Mouse (Mus musculus): ENCODE measurements around the gene Zfp384. TPM values are rescaled to one million over a fixed set of nuclear protein-coding genes. Genes with fewer than 3 reads are reported as not detected.

Gene Zfp384
- polyA plus RNA-seq, 2 experiments = 12.4 to 103 TPM

- no peaks in the 10 kb centered on the region for H3K27me3 ChIP-seq (ENCODE audit: control insufficient read depth, insufficient read depth, low read length)
- 74% methylated on average over 8 of the region's 8 CpGs for WGBS
Observed at GRCm38 (mm10) chr6:125073825-125074224, 64.9 kb downstream of the Zfp384 start.

GRCm38 (mm10) chr6:125081394-125081793, 72.4 kb downstream of the Zfp384 start:
- no peaks in the 10 kb centered on the region for H3K27me3 ChIP-seq (ENCODE audit: control insufficient read depth, insufficient read depth, low read length)
- no peaks in the 10 kb centered on the region for H3K9me3 ChIP-seq (ENCODE audit: control insufficient read depth, low read length)
- WGBS = 23% methylated on average over 25 of the region's 25 CpGs
- ATAC-seq (ENCODE audit: low FRiP score, low read depth) (no peak; the same call in 1 of the 2 replicates), DNase-seq (ENCODE audit: low spot score) (no peak)
- H3K4me2 ChIP-seq (replicated peaks; ENCODE audit: low read depth, low read length, severe bottlenecking) = peak overlapping the region; percentile 83
- no peaks in the 10 kb centered on the region for H3K36me3 ChIP-seq (ENCODE audit: control insufficient read depth, insufficient read depth, low read length)
- no peak for TF ChIP-seq POLR2A (IDR thresholded peaks at IDR 0.05; ENCODE audit: borderline replicate concordance, extremely low read depth, insufficient read depth, insufficient read length)
- H3K27ac ChIP-seq (replicated peaks; ENCODE audit: low read depth, low read length) = peak overlapping the region; percentile 84
- H3K9ac ChIP-seq (ENCODE audit: low read depth, low read length, severe bottlenecking) = peak overlapping the region; percentile 64
- H3K4me1 ChIP-seq (ENCODE audit: control insufficient read depth, insufficient read depth, low read length) = 0 out of 2 replicates have a peak, but pooled peaks cover 2% of the 10 kb centered on the region
- H3K4me3 ChIP-seq (replicated peaks; ENCODE audit: low read length) = peak overlapping the region; percentile 46

More at GRCm38 (mm10) chr6:125073825-125074224, 64.9 kb downstream of the Zfp384 start:
- peaks cover 15% of the 10 kb centered on the region for H3K4me1 ChIP-seq (ENCODE audit: control insufficient read depth, insufficient read depth, low read length)
- no peaks in the 10 kb centered on the region for H3K36me3 ChIP-seq (ENCODE audit: control insufficient read depth, insufficient read depth, low read length)
- H3K4me2 ChIP-seq (replicated peaks; ENCODE audit: low read depth, low read length, severe bottlenecking) = no peak overlapping the region
- H3K9ac ChIP-seq (ENCODE audit: low read depth, low read length, severe bottlenecking) = no peak overlapping the region
- no peak for DNase-seq (ENCODE audit: low spot score)
- no peak for TF ChIP-seq POLR2A (IDR thresholded peaks at IDR 0.05; ENCODE audit: borderline replicate concordance, extremely low read depth, insufficient read depth, insufficient read length)
- no peaks in the 10 kb centered on the region for H3K9me3 ChIP-seq (ENCODE audit: control insufficient read depth, low read length)
- no peak for ATAC-seq (ENCODE audit: low FRiP score, low read depth)
- H3K27ac ChIP-seq (replicated peaks; ENCODE audit: low read depth, low read length) = no peak overlapping the region
- H3K4me3 ChIP-seq (replicated peaks; ENCODE audit: low read length) = no peak overlapping the region

- Histone ChIP-seq H3K9me3 (ENCODE audit: control insufficient read depth, low read length) (no peaks in the 10 kb centered on the region), H3K9ac (ENCODE audit: low read depth, low read length, severe bottlenecking) (peak overlapping the region; percentile 64), H3K4me2 (replicated peaks; ENCODE audit: low read depth, low read length, severe bottlenecking) (peak overlapping the region; percentile 83), H3K4me3 (replicated peaks; ENCODE audit: low read length) (peak overlapping the region; percentile 46), H3K27ac (replicated peaks; ENCODE audit: low read depth, low read length) (peak overlapping the region; percentile 84), H3K36me3 (ENCODE audit: control insufficient read depth, insufficient read depth, low read length) (no peaks in the 10 kb centered on the region), H3K27me3 (ENCODE audit: control insufficient read depth, insufficient read depth, low read length) (no peaks in the 10 kb centered on the region), H3K4me1 (ENCODE audit: control insufficient read depth, insufficient read depth, low read length) (0 out of 2 replicates have a peak, but pooled peaks cover 2% of the 10 kb centered on the region)
- ATAC-seq (ENCODE audit: low FRiP score, low read depth) (peak; percentile 88), DNase-seq (ENCODE audit: low spot score) (peak; percentile 96)
- 21% methylated on average over 43 of the region's 45 CpGs for WGBS
- TF ChIP-seq POLR2A (IDR thresholded peaks at IDR 0.05; ENCODE audit: borderline replicate concordance, extremely low read depth, insufficient read depth, insufficient read length) = peak; percentile 87; the same call in 1 of the 2 replicates
Observed at GRCm38 (mm10) chr6:125081797-125082560, 73.0 kb downstream of the Zfp384 start.

GRCm38 (mm10) chr6:125082801-125083386, 73.9 kb downstream of the Zfp384 start:
- Histone ChIP-seq H3K27me3 (ENCODE audit: control insufficient read depth, insufficient read depth, low read length) (no peaks in the 10 kb centered on the region), H3K9ac (ENCODE audit: low read depth, low read length, severe bottlenecking) (no peak overlapping the region), H3K36me3 (ENCODE audit: control insufficient read depth, insufficient read depth, low read length) (no peaks in the 10 kb centered on the region), H3K4me3 (replicated peaks; ENCODE audit: low read length) (no peak overlapping the region), H3K27ac (replicated peaks; ENCODE audit: low read depth, low read length) (no peak overlapping the region), H3K9me3 (ENCODE audit: control insufficient read depth, low read length) (no peaks in the 10 kb centered on the region), H3K4me2 (replicated peaks; ENCODE audit: low read depth, low read length, severe bottlenecking) (no peak overlapping the region), H3K4me1 (ENCODE audit: control insufficient read depth, insufficient read depth, low read length) (0 out of 2 replicates have a peak, but pooled peaks cover 2% of the 10 kb centered on the region)
- TF ChIP-seq POLR2A (IDR thresholded peaks at IDR 0.05; ENCODE audit: borderline replicate concordance, extremely low read depth, insufficient read depth, insufficient read length) = no peak
- 89% methylated on average over 7 of the region's 7 CpGs for WGBS
- no peak for DNase-seq (ENCODE audit: low spot score)
- ATAC-seq (ENCODE audit: low FRiP score, low read depth) = no peak

GRCm38 (mm10) chr6:125084424-125084823, 75.5 kb downstream of the Zfp384 start:
- Histone ChIP-seq H3K9me3 (ENCODE audit: control insufficient read depth, low read length) (no peaks in the 10 kb centered on the region), H3K4me2 (replicated peaks; ENCODE audit: low read depth, low read length, severe bottlenecking) (no peak overlapping the region), H3K4me3 (replicated peaks; ENCODE audit: low read length) (no peak overlapping the region), H3K36me3 (ENCODE audit: control insufficient read depth, insufficient read depth, low read length) (no peaks in the 10 kb centered on the region), H3K27ac (replicated peaks; ENCODE audit: low read depth, low read length) (no peak overlapping the region), H3K9ac (ENCODE audit: low read depth, low read length, severe bottlenecking) (no peak overlapping the region), H3K27me3 (ENCODE audit: control insufficient read depth, insufficient read depth, low read length) (no peaks in the 10 kb centered on the region), H3K4me1 (ENCODE audit: control insufficient read depth, insufficient read depth, low read length) (peaks cover 14% of the 10 kb centered on the region)
- WGBS = 1% methylated on average over 4 of the region's 4 CpGs
- peak; percentile 27; the same call in 1 of the 2 replicates for ATAC-seq (ENCODE audit: low FRiP score, low read depth)
- TF ChIP-seq POLR2A (IDR thresholded peaks at IDR 0.05; ENCODE audit: borderline replicate concordance, extremely low read depth, insufficient read depth, insufficient read length) = no peak
- DNase-seq (ENCODE audit: low spot score) = peak; percentile 85

Other genes with a start within 250 kb of the Zfp384 start
- 21.7 and 25.3 TPM in 2 replicates for gene Eno2, start 239.5 kb upstream of the Zfp384 start, polyA plus RNA-seq (2012; rRNA removed)
- 6.0 and 10.2 TPM in 2 replicates for gene Eno2, start 239.5 kb upstream of the Zfp384 start, polyA plus RNA-seq (2014; fragmentation: Nextera tagmentation; extraction: Ambion mirVana)
- 1.1 TPM in 2 replicates for gene Lrrc23, start 229.4 kb upstream of the Zfp384 start, polyA plus RNA-seq (2012; rRNA removed)
- 0.88 and 1.2 TPM in 2 replicates for gene Lrrc23, start 229.4 kb upstream of the Zfp384 start, polyA plus RNA-seq (2014; fragmentation: Nextera tagmentation; extraction: Ambion mirVana)
- 9.8 and 11.1 TPM in 2 replicates for gene Spsb2, start 200.5 kb upstream of the Zfp384 start, polyA plus RNA-seq (2012; rRNA removed)
- gene Spsb2, start 200.5 kb upstream of the Zfp384 start, polyA plus RNA-seq (2014; fragmentation: Nextera tagmentation; extraction: Ambion mirVana) = 8.9 and 10.8 TPM in 2 replicates
- gene Tpi1, start 194.8 kb upstream of the Zfp384 start, polyA plus RNA-seq (2012; rRNA removed) = 636 and 744 TPM in 2 replicates
- gene Tpi1, start 194.8 kb upstream of the Zfp384 start, polyA plus RNA-seq (2014; fragmentation: Nextera tagmentation; extraction: Ambion mirVana) = 808 and 825 TPM in 2 replicates
- 105 and 119 TPM in 2 replicates for gene Usp5, start 179.7 kb upstream of the Zfp384 start, polyA plus RNA-seq (2012; rRNA removed)
- 115 and 120 TPM in 2 replicates for gene Usp5, start 179.7 kb upstream of the Zfp384 start, polyA plus RNA-seq (2014; fragmentation: Nextera tagmentation; extraction: Ambion mirVana)
- 141 and 164 TPM in 2 replicates for gene Cdca3, start 179.6 kb upstream of the Zfp384 start, polyA plus RNA-seq (2012; rRNA removed)
- 128 and 146 TPM in 2 replicates for gene Cdca3, start 179.6 kb upstream of the Zfp384 start, polyA plus RNA-seq (2014; fragmentation: Nextera tagmentation; extraction: Ambion mirVana)
- 1.9 and 2.3 TPM in 2 replicates for gene Gnb3, start 168.9 kb upstream of the Zfp384 start, polyA plus RNA-seq (2012; rRNA removed)
- gene Gnb3, start 168.9 kb upstream of the Zfp384 start, polyA plus RNA-seq (2014; fragmentation: Nextera tagmentation; extraction: Ambion mirVana) = 1.6 and 1.8 TPM in 2 replicates
- gene P3h3, start 151.4 kb upstream of the Zfp384 start, polyA plus RNA-seq (2012; rRNA removed) = 339 and 401 TPM in 2 replicates
- gene P3h3, start 151.4 kb upstream of the Zfp384 start, polyA plus RNA-seq (2014; fragmentation: Nextera tagmentation; extraction: Ambion mirVana) = 57.5 and 67.6 TPM in 2 replicates
- 7.5 and 10.8 TPM in 2 replicates for gene Gpr162, start 145.2 kb upstream of the Zfp384 start, polyA plus RNA-seq (2012; rRNA removed)
- gene Gpr162, start 145.2 kb upstream of the Zfp384 start, polyA plus RNA-seq (2014; fragmentation: Nextera tagmentation; extraction: Ambion mirVana) = 2.1 and 2.3 TPM in 2 replicates
- 0.23 and 0.26 TPM in 2 replicates for gene Cd4, start 120.9 kb upstream of the Zfp384 start, polyA plus RNA-seq (2012; rRNA removed)
- gene Cd4, start 120.9 kb upstream of the Zfp384 start, polyA plus RNA-seq (2014; fragmentation: Nextera tagmentation; extraction: Ambion mirVana) = 0.10 and 0.51 TPM in 2 replicates
- 2.3 and 3.2 TPM in 2 replicates for gene Lag3, start 97.4 kb upstream of the Zfp384 start, polyA plus RNA-seq (2012; rRNA removed)
- gene Lag3, start 97.4 kb upstream of the Zfp384 start, polyA plus RNA-seq (2014; fragmentation: Nextera tagmentation; extraction: Ambion mirVana) = 2.0 and 2.6 TPM in 2 replicates
- gene Ptms, start 89.0 kb upstream of the Zfp384 start, polyA plus RNA-seq (2012; rRNA removed) = 1,126 and 1,778 TPM in 2 replicates
- gene Ptms, start 89.0 kb upstream of the Zfp384 start, polyA plus RNA-seq (2014; fragmentation: Nextera tagmentation; extraction: Ambion mirVana) = 306 and 353 TPM in 2 replicates
- 407 and 471 TPM in 2 replicates for gene Mlf2, start 77.8 kb upstream of the Zfp384 start, polyA plus RNA-seq (2012; rRNA removed)
- gene Mlf2, start 77.8 kb upstream of the Zfp384 start, polyA plus RNA-seq (2014; fragmentation: Nextera tagmentation; extraction: Ambion mirVana) = 355 and 380 TPM in 2 replicates
- gene Cops7a, start 43.6 kb upstream of the Zfp384 start, polyA plus RNA-seq (2012; rRNA removed) = 215 and 251 TPM in 2 replicates
- 137 and 144 TPM in 2 replicates for gene Cops7a, start 43.6 kb upstream of the Zfp384 start, polyA plus RNA-seq (2014; fragmentation: Nextera tagmentation; extraction: Ambion mirVana)
- 35.2 and 44.6 TPM in 2 replicates for gene Pianp, start 12.5 kb upstream of the Zfp384 start, polyA plus RNA-seq (2012; rRNA removed)
- gene Pianp, start 12.5 kb upstream of the Zfp384 start, polyA plus RNA-seq (2014; fragmentation: Nextera tagmentation; extraction: Ambion mirVana) = 20.0 and 20.3 TPM in 2 replicates
- 143 TPM in 2 replicates for gene Ing4, start 30.6 kb downstream of the Zfp384 start, polyA plus RNA-seq (2012; rRNA removed)
- 122 and 131 TPM in 2 replicates for gene Ing4, start 30.6 kb downstream of the Zfp384 start, polyA plus RNA-seq (2014; fragmentation: Nextera tagmentation; extraction: Ambion mirVana)
- gene Acrbp, start 40.5 kb downstream of the Zfp384 start, polyA plus RNA-seq (2012; rRNA removed) = 28.9 and 31.3 TPM in 2 replicates
- gene Acrbp, start 40.5 kb downstream of the Zfp384 start, polyA plus RNA-seq (2014; fragmentation: Nextera tagmentation; extraction: Ambion mirVana) = 9.4 and 13.9 TPM in 2 replicates
- gene Lpar5, start 58.8 kb downstream of the Zfp384 start, polyA plus RNA-seq (2012; rRNA removed) = 3.9 and 5.0 TPM in 2 replicates
- 2.5 and 4.0 TPM in 2 replicates for gene Lpar5, start 58.8 kb downstream of the Zfp384 start, polyA plus RNA-seq (2014; fragmentation: Nextera tagmentation; extraction: Ambion mirVana)
- gene Chd4, start 86.8 kb downstream of the Zfp384 start, polyA plus RNA-seq (2012; rRNA removed) = 75.0 and 89.7 TPM in 2 replicates
- 78.6 and 81.8 TPM in 2 replicates for gene Chd4, start 86.8 kb downstream of the Zfp384 start, polyA plus RNA-seq (2014; fragmentation: Nextera tagmentation; extraction: Ambion mirVana)
- 43.7 and 48.5 TPM in 2 replicates for gene Nop2, start 122.8 kb downstream of the Zfp384 start, polyA plus RNA-seq (2012; rRNA removed)
- 54.2 TPM in 2 replicates for gene Nop2, start 122.8 kb downstream of the Zfp384 start, polyA plus RNA-seq (2014; fragmentation: Nextera tagmentation; extraction: Ambion mirVana)
- 64.7 and 78.6 TPM in 2 replicates for gene Iffo1, start 136.1 kb downstream of the Zfp384 start, polyA plus RNA-seq (2012; rRNA removed)
- gene Iffo1, start 136.1 kb downstream of the Zfp384 start, polyA plus RNA-seq (2014; fragmentation: Nextera tagmentation; extraction: Ambion mirVana) = 25.9 and 34.1 TPM in 2 replicates
- 3,758 and 4,454 TPM in 2 replicates for gene Gapdh, start 157.3 kb downstream of the Zfp384 start, polyA plus RNA-seq (2012; rRNA removed)
- gene Gapdh, start 157.3 kb downstream of the Zfp384 start, polyA plus RNA-seq (2014; fragmentation: Nextera tagmentation; extraction: Ambion mirVana) = 1,656 and 1,691 TPM in 2 replicates
- gene Ncapd2, start 182.6 kb downstream of the Zfp384 start, polyA plus RNA-seq (2012; rRNA removed) = 250 and 270 TPM in 2 replicates
- 82.9 and 96.9 TPM in 2 replicates for gene Ncapd2, start 182.6 kb downstream of the Zfp384 start, polyA plus RNA-seq (2014; fragmentation: Nextera tagmentation; extraction: Ambion mirVana)
- gene Mrpl51, start 182.7 kb downstream of the Zfp384 start, polyA plus RNA-seq (2012; rRNA removed) = 56.5 and 75.0 TPM in 2 replicates
- 189 and 199 TPM in 2 replicates for gene Mrpl51, start 182.7 kb downstream of the Zfp384 start, polyA plus RNA-seq (2014; fragmentation: Nextera tagmentation; extraction: Ambion mirVana)
- gene Vamp1, start 206.4 kb downstream of the Zfp384 start, polyA plus RNA-seq (2012; rRNA removed) = 14.7 and 16.2 TPM in 2 replicates
- gene Vamp1, start 206.4 kb downstream of the Zfp384 start, polyA plus RNA-seq (2014; fragmentation: Nextera tagmentation; extraction: Ambion mirVana) = 2.4 and 2.6 TPM in 2 replicates
- 2.7 and 2.8 TPM in 2 replicates for gene Tapbpl, start 222.7 kb downstream of the Zfp384 start, polyA plus RNA-seq (2012; rRNA removed)
- gene Tapbpl, start 222.7 kb downstream of the Zfp384 start, polyA plus RNA-seq (2014; fragmentation: Nextera tagmentation; extraction: Ambion mirVana) = 3.4 and 3.7 TPM in 2 replicates
- gene Cd27, start 227.9 kb downstream of the Zfp384 start, polyA plus RNA-seq (2012; rRNA removed) = 0.22 and 0.50 TPM in 2 replicates
- gene Cd27, start 227.9 kb downstream of the Zfp384 start, polyA plus RNA-seq (2014; fragmentation: Nextera tagmentation; extraction: Ambion mirVana) = 1.3 and 1.5 TPM in 2 replicates

All from limb, embryonic 14.5 days (tissue).